Mouse (Mus musculus): Measurements from ENCODE around the gene Mybph. TPM values are rescaled to one million over a fixed set of nuclear protein-coding genes. Genes with fewer than 3 reads are reported as not detected.

Gene Mybph
- polyA plus RNA-seq, 1 experiment from 2014 or later, result 4.4 TPM

GRCm38 (mm10) chr1:134191192-134191591 is 2.1 kb upstream of the Mybph start:
- peaks cover 7% of the 10 kb centered on the region for H3K4me1 ChIP-seq (ENCODE audit: control insufficient read depth, insufficient read depth, low read length)
- H3K27me3 ChIP-seq (ENCODE audit: control insufficient read depth, insufficient read depth, low read length), result no peaks in the 10 kb centered on the region
- no peak overlapping the region for H3K27ac ChIP-seq (replicated peaks; ENCODE audit: low read depth, low read length)
- H3K4me3 ChIP-seq (ENCODE audit: low read depth, low read length), result no peak overlapping the region
- no peaks in the 10 kb centered on the region for H3K36me3 ChIP-seq (replicated peaks; ENCODE audit: control insufficient read depth, insufficient read depth, low read depth, low read length)
- ATAC-seq (replicated peaks; ENCODE audit: insufficient number of reproducible peaks, low FRiP score, low TSS enrichment, low read depth), result no peak
- H3K9me3 ChIP-seq (replicated peaks; ENCODE audit: control insufficient read depth, low read length), result no peaks in the 10 kb centered on the region
- H3K9ac ChIP-seq (replicated peaks; ENCODE audit: low read length), result no peak overlapping the region
- DNase-seq (ENCODE audit: low spot score), result no peak
- 91% methylated on average over 5 of the region's 5 CpGs for WGBS
- no peak overlapping the region for H3K4me2 ChIP-seq (ENCODE audit: low read depth, low read length)

- Histone ChIP-seq H3K27me3 (ENCODE audit: control insufficient read depth, insufficient read depth, low read length) (no peaks in the 10 kb centered on the region), H3K4me2 (ENCODE audit: low read depth, low read length) (no peak overlapping the region), H3K27ac (replicated peaks; ENCODE audit: low read depth, low read length) (no peak overlapping the region), H3K4me1 (ENCODE audit: control insufficient read depth, insufficient read depth, low read length) (peaks cover 7% of the 10 kb centered on the region), H3K4me3 (ENCODE audit: low read depth, low read length) (no peak overlapping the region), H3K9me3 (replicated peaks; ENCODE audit: control insufficient read depth, low read length) (no peaks in the 10 kb centered on the region), H3K9ac (replicated peaks; ENCODE audit: low read length) (no peak overlapping the region), H3K36me3 (replicated peaks; ENCODE audit: control insufficient read depth, insufficient read depth, low read depth, low read length) (no peaks in the 10 kb centered on the region)
- no peak for DNase-seq (ENCODE audit: low spot score)
- WGBS, result 42% methylated on average over 4 of the region's 4 CpGs
- no peak for ATAC-seq (replicated peaks; ENCODE audit: insufficient number of reproducible peaks, low FRiP score, low TSS enrichment, low read depth)
Measured at GRCm38 (mm10) chr1:134192024-134192423, 1.2 kb upstream of the Mybph start.

- 44% methylated on average over 7 of the region's 7 CpGs for WGBS
- Histone ChIP-seq H3K27me3 (ENCODE audit: control insufficient read depth, insufficient read depth, low read length) (no peaks in the 10 kb centered on the region), H3K4me3 (ENCODE audit: low read depth, low read length) (no peak overlapping the region), H3K9me3 (replicated peaks; ENCODE audit: control insufficient read depth, low read length) (no peaks in the 10 kb centered on the region), H3K36me3 (replicated peaks; ENCODE audit: control insufficient read depth, insufficient read depth, low read depth, low read length) (no peaks in the 10 kb centered on the region), H3K4me2 (ENCODE audit: low read depth, low read length) (no peak overlapping the region; the same call in 1 of the 2 replicates), H3K4me1 (ENCODE audit: control insufficient read depth, insufficient read depth, low read length) (peaks cover 7% of the 10 kb centered on the region), H3K27ac (replicated peaks; ENCODE audit: low read depth, low read length) (no peak overlapping the region), H3K9ac (replicated peaks; ENCODE audit: low read length) (no peak overlapping the region)
- no peak for DNase-seq (ENCODE audit: low spot score)
- ATAC-seq (replicated peaks; ENCODE audit: insufficient number of reproducible peaks, low FRiP score, low TSS enrichment, low read depth), result no peak
Measured at GRCm38 (mm10) chr1:134193674-134194197, 488 bp downstream of the Mybph start.

GRCm38 (mm10) chr1:134194298-134195022 is 1.2 kb downstream of the Mybph start:
- Histone ChIP-seq H3K4me1 (ENCODE audit: control insufficient read depth, insufficient read depth, low read length) (peaks cover 7% of the 10 kb centered on the region), H3K27ac (replicated peaks; ENCODE audit: low read depth, low read length) (no peak overlapping the region), H3K27me3 (ENCODE audit: control insufficient read depth, insufficient read depth, low read length) (no peaks in the 10 kb centered on the region), H3K4me3 (ENCODE audit: low read depth, low read length) (no peak overlapping the region), H3K36me3 (replicated peaks; ENCODE audit: control insufficient read depth, insufficient read depth, low read depth, low read length) (no peaks in the 10 kb centered on the region), H3K9me3 (replicated peaks; ENCODE audit: control insufficient read depth, low read length) (no peaks in the 10 kb centered on the region), H3K9ac (replicated peaks; ENCODE audit: low read length) (no peak overlapping the region), H3K4me2 (ENCODE audit: low read depth, low read length) (no peak overlapping the region)
- WGBS, result 65% methylated on average over 16 of the region's 16 CpGs
- no peak for ATAC-seq (replicated peaks; ENCODE audit: insufficient number of reproducible peaks, low FRiP score, low TSS enrichment, low read depth)
- DNase-seq (ENCODE audit: low spot score), result no peak

- Histone ChIP-seq H3K9me3 (replicated peaks; ENCODE audit: control insufficient read depth, low read length) (no peaks in the 10 kb centered on the region), H3K4me2 (ENCODE audit: low read depth, low read length) (no peak overlapping the region), H3K36me3 (replicated peaks; ENCODE audit: control insufficient read depth, insufficient read depth, low read depth, low read length) (no peaks in the 10 kb centered on the region), H3K27me3 (ENCODE audit: control insufficient read depth, insufficient read depth, low read length) (no peaks in the 10 kb centered on the region), H3K9ac (replicated peaks; ENCODE audit: low read length) (no peak overlapping the region), H3K27ac (replicated peaks; ENCODE audit: low read depth, low read length) (no peak overlapping the region), H3K4me1 (ENCODE audit: control insufficient read depth, insufficient read depth, low read length) (peaks cover 7% of the 10 kb centered on the region), H3K4me3 (ENCODE audit: low read depth, low read length) (no peak overlapping the region)
- DNase-seq (ENCODE audit: low spot score), result no peak
- no peak for ATAC-seq (replicated peaks; ENCODE audit: insufficient number of reproducible peaks, low FRiP score, low TSS enrichment, low read depth)
- 27% methylated on average over 2 of the region's 2 CpGs for WGBS
Measured at GRCm38 (mm10) chr1:134195117-134195516, 1.9 kb downstream of the Mybph start.

- Histone ChIP-seq H3K27ac (replicated peaks; ENCODE audit: low read depth, low read length) (no peak overlapping the region), H3K36me3 (replicated peaks; ENCODE audit: control insufficient read depth, insufficient read depth, low read depth, low read length) (no peaks in the 10 kb centered on the region), H3K4me1 (ENCODE audit: control insufficient read depth, insufficient read depth, low read length) (peaks cover 7% of the 10 kb centered on the region), H3K9ac (replicated peaks; ENCODE audit: low read length) (no peak overlapping the region), H3K4me3 (ENCODE audit: low read depth, low read length) (no peak overlapping the region), H3K27me3 (ENCODE audit: control insufficient read depth, insufficient read depth, low read length) (no peaks in the 10 kb centered on the region), H3K9me3 (replicated peaks; ENCODE audit: control insufficient read depth, low read length) (no peaks in the 10 kb centered on the region), H3K4me2 (ENCODE audit: low read depth, low read length) (no peak overlapping the region)
- 57% methylated on average over 3 of the region's 3 CpGs for WGBS
- DNase-seq (ENCODE audit: low spot score), result no peak
- no peak for ATAC-seq (replicated peaks; ENCODE audit: insufficient number of reproducible peaks, low FRiP score, low TSS enrichment, low read depth)
Measured at GRCm38 (mm10) chr1:134195571-134195970, 2.3 kb downstream of the Mybph start.

GRCm38 (mm10) chr1:134195979-134196378 is 2.7 kb downstream of the Mybph start:
- H3K36me3 ChIP-seq (replicated peaks; ENCODE audit: control insufficient read depth, insufficient read depth, low read depth, low read length), result no peaks in the 10 kb centered on the region
- DNase-seq (ENCODE audit: low spot score) (no peak), ATAC-seq (replicated peaks; ENCODE audit: insufficient number of reproducible peaks, low FRiP score, low TSS enrichment, low read depth) (no peak; the same call in 1 of the 2 replicates)
- no peak overlapping the region for H3K4me2 ChIP-seq (ENCODE audit: low read depth, low read length)
- no peak overlapping the region for H3K4me3 ChIP-seq (ENCODE audit: low read depth, low read length)
- no peaks in the 10 kb centered on the region for H3K27me3 ChIP-seq (ENCODE audit: control insufficient read depth, insufficient read depth, low read length)
- peaks cover 7% of the 10 kb centered on the region for H3K4me1 ChIP-seq (ENCODE audit: control insufficient read depth, insufficient read depth, low read length)
- no peaks in the 10 kb centered on the region for H3K9me3 ChIP-seq (replicated peaks; ENCODE audit: control insufficient read depth, low read length)
- no peak overlapping the region for H3K27ac ChIP-seq (replicated peaks; ENCODE audit: low read depth, low read length)
- H3K9ac ChIP-seq (replicated peaks; ENCODE audit: low read length), result no peak overlapping the region
- 64% methylated on average over 4 of the region's 4 CpGs for WGBS

GRCm38 (mm10) chr1:134196386-134196785 is 3.1 kb downstream of the Mybph start:
- Histone ChIP-seq H3K9me3 (replicated peaks; ENCODE audit: control insufficient read depth, low read length) (no peaks in the 10 kb centered on the region), H3K4me3 (ENCODE audit: low read depth, low read length) (no peak overlapping the region), H3K9ac (replicated peaks; ENCODE audit: low read length) (no peak overlapping the region), H3K4me1 (ENCODE audit: control insufficient read depth, insufficient read depth, low read length) (peaks cover 7% of the 10 kb centered on the region), H3K4me2 (ENCODE audit: low read depth, low read length) (no peak overlapping the region), H3K27ac (replicated peaks; ENCODE audit: low read depth, low read length) (no peak overlapping the region), H3K27me3 (ENCODE audit: control insufficient read depth, insufficient read depth, low read length) (no peaks in the 10 kb centered on the region), H3K36me3 (replicated peaks; ENCODE audit: control insufficient read depth, insufficient read depth, low read depth, low read length) (no peaks in the 10 kb centered on the region)
- DNase-seq (ENCODE audit: low spot score) (no peak), ATAC-seq (replicated peaks; ENCODE audit: insufficient number of reproducible peaks, low FRiP score, low TSS enrichment, low read depth) (no peak)
- WGBS, result 64% methylated on average over 4 of the region's 4 CpGs
